Mouse (Mus musculus) spleen, adult 2 months (tissue): Measurements from ENCODE around the gene Dynll2. TPM values are rescaled to one million over a fixed set of nuclear protein-coding genes. Genes with fewer than 3 reads are reported as not detected.
A peak's percentile ranks its signal among the peaks of the same experiment; 100 is the strongest.

Experiments used
- DNase-seq, 2 experiments: peaks; one replicate each; pipeline versions ENCODE4 v3.0.0 to v3.0.0-alpha.2; 2012 to 2021; ENCODE audit warnings: low spot score in 2 of 2, low read depth in 1 of 2
- H3K27ac ChIP-seq: fragments of 200-500 bp; 2 replicates; pipeline ENCODE4 v1.5.1; 2012; ENCODE audit warnings: low read length, inconsistent platforms; ENCODE audit not compliant: insufficient read depth
- H3K27me3 ChIP-seq: fragments of 200-500 bp; 2 replicates; pipeline ENCODE4 v1.6.1; 2012; ENCODE audit warnings: mild to moderate bottlenecking, moderate library complexity, low read length, inconsistent platforms; ENCODE audit not compliant: control insufficient read depth, insufficient read depth
- H3K36me3 ChIP-seq: fragments of 200-500 bp; 2 replicates; pipeline ENCODE4 v1.6.1; 2012; ENCODE audit warnings: mild to moderate bottlenecking, low read length, inconsistent platforms; ENCODE audit not compliant: control insufficient read depth, insufficient read depth
- H3K4me1 ChIP-seq: fragments of 200-500 bp; 2 replicates; pipeline ENCODE4 v1.6.1; 2011; ENCODE audit warnings: inconsistent platforms; ENCODE audit not compliant: control insufficient read depth, insufficient read depth, insufficient read length
- H3K4me3 ChIP-seq: fragments of 200-500 bp; 2 replicates; pipeline ENCODE4 v1.5.1; 2011; ENCODE audit warnings: mild to moderate bottlenecking, inconsistent platforms; ENCODE audit not compliant: insufficient read depth, insufficient read length; ENCODE audit errors: extremely low read depth
- CTCF ChIP-seq: fragments of 200-500 bp; IDR thresholded peaks from 2 replicates; pipeline ENCODE4 v1.5.1; 2011; ENCODE audit warnings: mild to moderate bottlenecking, inconsistent platforms; ENCODE audit not compliant: insufficient read depth, insufficient read length, insufficient replicate concordance; ENCODE audit errors: extremely low read depth
- POLR2A ChIP-seq: fragments of 200-500 bp; IDR thresholded peaks from 2 replicates; pipeline ENCODE4 v1.6.1; 2011; ENCODE audit warnings: low read depth, low read length, inconsistent platforms
- WGBS: fragments of 180-500 bp; shearing (Covaris S2); methylation state at CpG from one replicate; pipeline ENCODE4 v1.1.7; 2018; 5-methylcytosine and 5-hydroxymethylcytosine counted together
- polyA plus RNA-seq: library from polyadenylated mRNA; depleted of rRNA; stranded (reverse); fragments of >200 nt; gene quantifications from 2 replicates; pipeline ENCODE4 v1.2.3, GENCODE M21; 2012

Gene Dynll2
- polyA plus RNA-seq, 1 experiment: 28.6 TPM

DNA sequence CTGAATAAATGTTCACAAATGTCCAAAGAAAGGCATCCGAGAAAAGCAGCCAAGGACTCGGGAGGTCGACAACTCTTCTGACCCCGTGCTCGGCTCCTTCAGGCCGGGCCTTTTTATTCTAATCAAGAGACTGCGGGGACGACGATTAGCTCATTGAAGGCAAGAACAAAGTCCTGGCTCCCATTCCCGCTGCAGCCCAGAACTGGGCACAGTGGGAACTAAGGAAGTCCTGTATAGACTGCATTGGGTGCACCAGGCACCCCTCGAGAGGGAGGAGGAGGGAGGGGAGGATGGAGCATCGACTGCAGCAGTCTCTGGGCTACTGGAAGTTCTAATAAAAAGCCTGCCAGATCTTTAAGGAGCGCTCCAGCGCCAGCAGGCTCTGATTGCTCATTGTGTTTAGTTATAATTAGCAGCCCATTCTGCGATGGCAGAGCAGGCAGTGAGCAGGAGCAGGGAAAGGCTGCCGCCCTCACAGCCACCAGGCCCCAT lies 40.9 kb upstream of the Dynll2 start:
- no peak for TF ChIP-seq CTCF
- TF ChIP-seq POLR2A: no peak
- no peak overlapping the region for H3K27ac ChIP-seq
- no peaks in the 10 kb centered on the region for H3K27me3 ChIP-seq
- WGBS: 80% methylated on average over 16 of the region's 16 CpGs
- DNase-seq: no peak
- H3K4me3 ChIP-seq: no peak overlapping the region
- no peaks in the 10 kb centered on the region for H3K36me3 ChIP-seq
- H3K4me1 ChIP-seq: no peaks in the 10 kb centered on the region

DNA sequence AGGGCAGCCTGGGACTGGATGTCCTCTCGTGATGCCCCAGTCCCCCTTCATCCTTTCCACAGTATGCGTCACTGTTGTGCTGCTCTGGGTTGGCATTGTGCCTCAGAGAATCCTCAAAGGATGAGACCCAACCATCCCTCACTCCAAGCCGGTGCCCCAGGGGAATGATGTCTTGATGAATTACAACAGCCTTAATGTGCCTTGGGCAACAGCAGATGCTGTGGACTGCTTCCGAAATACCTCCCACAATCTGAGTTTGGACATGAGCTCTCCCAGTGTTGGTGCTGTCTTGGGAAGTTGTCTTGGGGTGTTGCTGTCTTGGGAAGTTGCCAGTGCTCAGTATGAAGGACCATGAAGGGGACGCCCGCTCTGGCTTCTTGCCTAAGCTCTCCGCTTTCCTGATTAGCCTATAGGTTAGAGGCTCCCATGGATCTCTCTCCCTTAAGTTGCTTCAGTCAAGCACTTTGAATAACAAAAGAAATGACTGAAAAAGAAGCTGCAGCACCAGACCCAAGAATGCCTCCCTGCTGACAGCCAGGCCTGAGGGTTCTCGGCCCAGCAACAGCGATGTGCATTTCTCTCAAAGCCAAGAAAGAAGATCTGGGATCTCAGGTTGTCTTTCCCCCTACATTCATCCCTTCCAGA lies 40.2 kb upstream of the Dynll2 start:
- no peaks in the 10 kb centered on the region for H3K36me3 ChIP-seq
- no peak overlapping the region for H3K27ac ChIP-seq
- 88% methylated on average over 9 of the region's 9 CpGs for WGBS

DNA sequence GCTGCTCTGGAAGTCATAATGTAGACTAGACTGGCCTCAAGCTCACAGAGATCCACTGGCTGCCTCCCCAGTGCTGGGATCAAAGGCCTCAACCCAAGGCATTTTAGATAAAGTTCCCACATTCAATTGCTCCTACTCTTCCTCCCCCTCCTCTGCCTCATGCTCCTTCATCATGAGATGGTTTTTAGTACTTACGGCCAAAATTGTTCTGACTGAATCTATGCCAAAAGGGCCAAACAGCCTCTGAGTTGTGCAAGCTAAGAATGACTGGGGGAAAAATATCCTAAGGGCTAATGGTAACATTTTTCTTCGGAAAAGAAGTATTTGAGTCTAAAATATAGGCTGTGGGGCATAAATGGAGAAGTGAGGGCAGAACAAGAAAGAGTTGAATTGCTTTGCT lies 36.6 kb upstream of the Dynll2 start:
- WGBS: 79% methylated on average over 2 of the region's 2 CpGs
- H3K27ac ChIP-seq: no peak overlapping the region
- no peak overlapping the region for H3K4me3 ChIP-seq
- no peaks in the 10 kb centered on the region for H3K27me3 ChIP-seq
- DNase-seq: no peak
- no peaks in the 10 kb centered on the region for H3K4me1 ChIP-seq
- TF ChIP-seq CTCF: no peak
- H3K36me3 ChIP-seq: no peaks in the 10 kb centered on the region

More for the DNA sequence above, 40.2 kb upstream of the Dynll2 start:
- Histone ChIP-seq H3K4me1 (no peaks in the 10 kb centered on the region), H3K4me3 (no peak overlapping the region), H3K27me3 (no peaks in the 10 kb centered on the region)
- no peak for DNase-seq
- TF ChIP-seq POLR2A (no peak), CTCF (no peak)

DNA sequence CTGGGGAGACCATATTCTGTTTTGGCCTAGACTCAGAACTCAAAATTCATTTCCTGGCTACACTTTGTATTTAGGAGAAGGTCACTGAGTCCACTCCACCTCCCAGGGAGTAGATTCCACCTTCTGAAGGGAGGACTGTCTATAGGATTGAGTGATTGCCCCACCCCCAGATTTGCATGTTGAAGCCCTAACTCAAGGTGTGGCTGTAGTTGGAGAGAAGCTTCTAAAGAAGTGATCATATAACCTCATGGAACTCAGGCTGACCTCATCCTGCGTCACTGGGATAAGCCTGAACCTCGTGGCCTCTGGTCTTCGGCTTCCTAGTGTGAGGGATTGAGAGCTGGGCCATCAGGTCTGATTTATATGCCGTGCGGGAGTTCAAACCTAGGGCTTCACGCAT lies 28.5 kb upstream of the Dynll2 start:
- H3K27me3 ChIP-seq: no peaks in the 10 kb centered on the region
- no peaks in the 10 kb centered on the region for H3K36me3 ChIP-seq
- H3K27ac ChIP-seq: no peak overlapping the region
- TF ChIP-seq POLR2A (no peak), CTCF (no peak)
- 91% methylated on average over 6 of the region's 6 CpGs for WGBS
- DNase-seq: no peak
- no peak overlapping the region for H3K4me3 ChIP-seq
- no peaks in the 10 kb centered on the region for H3K4me1 ChIP-seq

DNA sequence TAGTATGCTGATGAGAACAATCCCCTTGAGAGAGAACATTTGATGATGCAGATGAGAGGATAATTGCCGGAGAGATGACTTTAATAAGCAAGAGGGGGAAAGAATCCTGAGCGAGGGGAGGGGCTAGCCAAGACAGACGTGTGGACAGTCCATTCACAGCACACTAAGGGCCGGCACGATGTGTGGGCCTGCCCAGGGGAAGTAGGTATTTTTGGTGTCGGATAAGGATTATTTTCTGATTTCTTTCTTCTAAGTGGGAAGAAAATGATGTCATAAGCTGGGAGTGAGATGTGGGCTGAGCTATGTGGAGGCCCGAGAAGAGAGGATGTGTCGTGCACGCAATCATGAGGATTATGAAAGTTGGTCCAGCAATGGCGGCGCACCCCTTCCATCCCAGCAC lies 27.8 kb upstream of the Dynll2 start:
- H3K27me3 ChIP-seq: no peaks in the 10 kb centered on the region

DNA sequence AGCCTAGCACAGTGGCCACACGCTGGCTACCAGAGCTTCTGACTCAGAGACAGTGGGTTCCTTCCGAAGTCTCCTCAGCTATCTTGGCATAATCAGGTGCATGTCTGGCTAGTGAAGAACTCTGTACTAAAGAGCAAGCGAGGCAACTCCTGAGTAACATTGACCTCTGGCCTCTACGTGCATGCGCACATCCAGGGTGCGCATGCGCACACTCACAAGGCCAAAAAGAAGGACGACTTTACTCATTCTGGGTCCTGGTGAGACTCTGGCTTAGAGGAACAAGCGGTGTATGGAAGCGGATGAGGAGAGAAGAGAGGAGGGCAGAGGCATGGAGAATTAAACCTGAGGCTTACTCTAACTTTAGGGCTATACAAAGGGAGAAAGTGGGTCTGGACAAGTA lies 26.3 kb upstream of the Dynll2 start:
- 94% methylated on average over 10 of the region's 10 CpGs for WGBS
- H3K27ac ChIP-seq: no peak overlapping the region
- no peak for TF ChIP-seq POLR2A
- TF ChIP-seq CTCF: no peak
- DNase-seq: no peak
- no peaks in the 10 kb centered on the region for H3K36me3 ChIP-seq
- H3K4me1 ChIP-seq: no peaks in the 10 kb centered on the region
- H3K4me3 ChIP-seq: no peak overlapping the region
- H3K27me3 ChIP-seq: no peaks in the 10 kb centered on the region

More for the DNA sequence above, 27.8 kb upstream of the Dynll2 start:
- DNase-seq: no peak
- Histone ChIP-seq H3K4me1 (no peaks in the 10 kb centered on the region), H3K27ac (no peak overlapping the region), H3K4me3 (no peak overlapping the region), H3K36me3 (no peaks in the 10 kb centered on the region)
- TF ChIP-seq POLR2A (no peak), CTCF (no peak)
- WGBS: 91% methylated on average over 11 of the region's 11 CpGs

DNA sequence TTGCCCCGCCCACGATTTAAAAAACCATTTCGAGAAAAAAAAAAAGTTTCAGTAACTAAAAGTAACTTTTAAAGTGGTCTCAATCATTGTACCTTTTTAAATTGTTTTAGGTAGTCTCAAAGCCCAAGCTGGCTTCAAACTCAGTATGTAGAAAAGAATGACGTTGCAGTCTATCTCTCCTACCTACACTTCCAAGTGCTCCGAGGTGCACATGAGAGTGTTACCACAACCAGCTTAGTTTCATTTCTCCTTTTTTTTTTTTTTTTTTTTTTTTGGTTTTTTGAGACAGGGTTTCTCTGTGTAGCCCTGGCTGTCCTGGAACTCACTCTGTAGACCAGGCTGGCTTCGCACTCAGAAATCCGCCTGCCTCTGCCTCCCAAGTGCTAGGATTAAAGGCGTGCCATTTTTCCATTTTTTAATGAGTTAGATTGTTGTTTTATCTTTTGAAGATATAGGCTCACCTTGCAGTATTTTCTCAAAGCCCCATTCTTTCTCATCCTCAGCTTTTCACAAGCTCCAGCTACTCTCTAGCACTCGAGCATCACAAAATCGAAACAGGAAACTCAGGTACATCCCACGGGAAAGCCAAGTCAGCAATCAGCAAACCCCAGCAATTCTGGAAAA lies 25.4 kb upstream of the Dynll2 start:
- no peak overlapping the region for H3K27ac ChIP-seq
- TF ChIP-seq CTCF: no peak
- no peak for TF ChIP-seq POLR2A
- H3K4me1 ChIP-seq: no peaks in the 10 kb centered on the region
- no peaks in the 10 kb centered on the region for H3K36me3 ChIP-seq
- DNase-seq: peak in 1 of 2 experiments; percentile 12
- H3K27me3 ChIP-seq: no peaks in the 10 kb centered on the region
- no peak overlapping the region for H3K4me3 ChIP-seq
- WGBS: 58% methylated on average over 11 of the region's 11 CpGs
